Mouse (Mus musculus): ENCODE data around the gene Cenpq. TPM values are rescaled to one million over a fixed set of nuclear protein-coding genes. Genes with fewer than 3 reads are reported as not detected.
A peak's percentile ranks its signal among the peaks of the same experiment; 100 is the strongest.

Gene Cenpq
- total RNA-seq (2021), result 1 to 10 TPM; 4.9 to 6.5 TPM

DNA sequence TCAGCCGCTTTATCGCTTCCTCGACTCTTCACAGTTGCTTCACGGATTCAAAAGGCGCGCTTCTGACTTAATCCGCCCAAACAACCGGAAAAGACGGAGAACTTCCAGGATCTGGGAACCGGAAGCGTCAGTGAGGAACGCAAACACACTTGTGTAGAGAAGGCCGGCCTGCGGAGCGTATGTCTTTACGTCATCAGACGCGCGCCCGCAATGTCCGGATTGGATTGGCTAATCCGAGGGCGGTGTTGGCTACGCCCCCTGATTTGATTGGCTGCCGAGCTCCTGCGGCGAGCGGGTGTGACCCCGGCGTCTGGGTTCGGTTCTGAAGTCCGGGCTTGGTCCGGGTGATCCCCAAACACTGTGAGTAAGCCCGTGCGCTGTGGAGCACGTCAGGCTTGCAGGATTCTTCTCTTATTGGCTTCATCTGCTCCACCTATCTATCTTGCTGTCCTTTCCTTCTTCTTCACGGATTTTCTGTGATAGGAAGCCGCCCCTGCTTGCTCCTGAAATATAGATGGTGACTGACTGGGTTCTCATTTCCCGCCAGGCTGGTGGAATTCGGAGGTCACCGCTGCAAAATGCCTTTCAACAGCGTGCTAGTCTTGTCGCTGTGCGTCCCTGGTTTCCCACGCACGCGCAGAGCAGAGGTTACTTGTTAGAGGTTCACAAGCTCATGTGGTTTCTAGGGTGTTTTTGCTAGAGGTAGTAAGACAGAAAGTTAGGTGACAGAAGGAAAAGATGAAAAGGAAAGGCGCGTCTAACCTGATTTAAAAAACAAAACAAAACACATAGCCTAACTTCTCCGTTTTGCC, at the start of gene Cenpq, which contains the start of gene Mut:
Cenpq (minus strand) TSS at position 628 of the 812 bp plus-strand sequence.
Mut (plus strand) TSS at position 266 of the 812 bp plus-strand sequence.
- DNase-seq (ENCODE audit: low spot score), result peak; percentile 97
- intact Hi-C loops (cut with DNase I), result no loop called here

DNA sequence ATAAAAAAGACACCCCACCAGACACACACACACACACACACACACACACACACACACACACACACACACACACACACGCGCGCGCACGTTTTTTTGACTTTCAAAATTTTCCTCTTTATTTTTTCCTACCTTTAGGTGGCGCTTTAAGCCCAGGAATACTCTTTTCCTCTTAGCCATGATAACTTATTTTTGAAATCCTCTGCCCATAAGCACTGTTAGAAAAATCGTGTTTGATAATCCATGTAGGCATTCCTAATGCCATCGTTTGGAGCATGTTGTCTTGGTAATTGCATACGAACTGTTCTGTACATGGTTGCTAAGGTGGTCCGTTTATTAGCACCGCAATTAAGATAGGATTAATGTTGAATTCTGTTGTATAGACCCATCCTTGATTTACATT, 43.1 kb upstream of the Cenpq start:
- DNase-seq (ENCODE audit: low spot score), result no peak
- intact Hi-C loops (cut with DNase I), result loop anchor here (10.0 kb wide), 1 partner anchor 1627 kb away; no protein-coding TSS in a partner anchor

DNA sequence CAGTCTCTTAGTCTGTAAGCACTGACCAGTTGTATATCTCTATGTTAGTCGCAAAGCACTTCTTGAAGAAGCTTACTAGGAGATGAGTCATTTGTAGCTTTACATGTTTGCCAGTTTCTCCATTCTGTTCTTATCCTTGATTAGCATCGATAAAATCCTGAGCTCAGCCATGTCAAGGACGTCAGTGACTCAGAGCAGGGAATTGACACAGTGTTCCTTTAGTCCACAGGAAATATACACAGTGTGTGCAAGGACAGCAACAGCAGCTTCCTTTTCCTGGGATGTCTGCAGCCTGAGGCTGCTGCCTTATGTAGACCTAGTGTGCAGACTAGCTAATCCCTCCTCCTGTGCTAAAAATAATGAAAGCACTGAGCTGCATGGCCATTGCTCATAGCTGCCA, 13.7 kb upstream of the Cenpq start:
- intact Hi-C loops (cut with DNase I), result no loop called here
- DNase-seq (ENCODE audit: low spot score), result no peak

DNA sequence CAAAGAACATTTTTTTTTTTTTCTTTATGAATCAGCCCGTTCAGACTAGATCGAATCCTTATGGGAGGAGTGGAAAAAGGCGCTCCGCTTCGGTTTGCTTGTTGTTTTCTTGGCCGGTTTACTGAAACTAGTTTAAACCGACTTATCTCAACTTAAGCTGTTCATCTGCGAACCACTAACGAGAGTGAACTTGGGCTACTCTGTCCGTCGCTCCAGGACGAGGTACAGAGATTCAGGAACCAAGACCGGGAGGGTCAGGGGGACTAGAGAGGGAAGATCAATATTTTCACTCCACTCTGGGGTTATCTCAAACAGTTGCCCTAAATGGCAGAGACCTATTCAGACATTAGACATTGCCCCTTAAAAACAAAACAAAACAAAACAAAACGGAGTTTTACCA, 862 bp downstream of the Cenpq start:
- intact Hi-C loops (cut with DNase I), result no loop called here
- no peak for DNase-seq (ENCODE audit: low spot score)

DNA sequence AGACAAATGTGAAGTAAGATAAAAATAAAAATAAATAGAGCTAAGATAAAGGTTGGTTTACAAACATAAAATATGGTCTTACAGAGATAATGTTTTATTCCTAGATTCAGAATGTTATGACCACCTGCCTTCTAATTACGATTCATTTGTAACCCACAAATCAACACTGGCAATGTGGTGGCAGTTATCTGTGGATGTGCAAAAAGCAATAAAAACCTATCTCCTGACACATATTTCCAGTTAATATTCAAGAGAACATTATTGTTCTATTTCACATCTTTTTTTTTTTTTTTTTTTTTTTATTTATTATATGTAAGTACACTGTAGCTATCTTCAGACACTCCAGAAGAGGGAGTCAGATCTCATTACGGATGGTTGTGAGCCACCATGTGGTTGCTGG, 19.3 kb downstream of the Cenpq start:
- DNase-seq (ENCODE audit: low spot score), result no peak
- intact Hi-C loops (cut with DNase I), result no loop called here

DNA sequence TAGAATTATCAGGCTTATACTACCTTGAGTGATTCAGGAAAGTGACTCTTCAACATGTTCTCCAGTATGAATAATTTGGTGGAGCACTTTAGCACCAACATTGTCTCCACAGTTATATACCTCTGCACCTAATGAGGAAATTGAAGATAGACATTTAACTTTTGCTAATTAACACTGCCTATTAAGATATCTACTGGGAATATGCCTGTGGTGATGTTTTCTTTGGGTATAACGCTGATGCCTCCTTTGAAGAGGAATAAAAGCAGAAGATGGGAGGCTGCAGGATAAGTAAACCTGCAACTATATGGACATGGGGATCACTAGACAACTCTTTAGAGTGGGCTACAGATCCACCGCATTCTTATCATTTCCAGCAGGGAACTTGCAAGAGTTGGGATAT, 20.6 kb downstream of the Cenpq start, which contains the start of gene Glyatl3:
Glyatl3 (minus strand) TSS at position 101 of the 400 bp plus-strand sequence.
- no peak for DNase-seq (ENCODE audit: low spot score)
- intact Hi-C loops (cut with DNase I), result no loop called here

DNA sequence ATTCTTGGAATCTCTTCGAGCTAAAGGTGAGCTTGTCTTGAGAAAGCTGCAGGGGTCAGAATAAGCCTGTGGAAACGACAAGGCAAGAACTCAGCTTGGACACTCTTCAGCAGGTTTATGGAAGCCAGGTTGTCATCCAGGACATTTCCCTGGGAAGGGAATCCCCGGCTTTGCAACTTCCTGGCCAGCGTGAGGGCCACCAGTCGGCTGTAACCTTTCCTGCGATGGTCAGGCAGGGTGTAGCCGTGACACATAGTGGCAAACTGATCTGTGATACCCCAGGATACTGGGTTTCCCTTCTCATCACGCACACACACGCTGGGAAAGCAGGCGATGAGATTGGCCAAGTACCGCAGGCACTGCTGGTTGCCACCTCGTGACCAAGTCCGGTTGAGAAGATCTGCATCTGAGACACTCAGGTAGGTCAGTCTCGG, 30.1 kb downstream of the Cenpq start:
- intact Hi-C loops (cut with DNase I), result no loop called here
- DNase-seq (ENCODE audit: low spot score), result no peak

DNA sequence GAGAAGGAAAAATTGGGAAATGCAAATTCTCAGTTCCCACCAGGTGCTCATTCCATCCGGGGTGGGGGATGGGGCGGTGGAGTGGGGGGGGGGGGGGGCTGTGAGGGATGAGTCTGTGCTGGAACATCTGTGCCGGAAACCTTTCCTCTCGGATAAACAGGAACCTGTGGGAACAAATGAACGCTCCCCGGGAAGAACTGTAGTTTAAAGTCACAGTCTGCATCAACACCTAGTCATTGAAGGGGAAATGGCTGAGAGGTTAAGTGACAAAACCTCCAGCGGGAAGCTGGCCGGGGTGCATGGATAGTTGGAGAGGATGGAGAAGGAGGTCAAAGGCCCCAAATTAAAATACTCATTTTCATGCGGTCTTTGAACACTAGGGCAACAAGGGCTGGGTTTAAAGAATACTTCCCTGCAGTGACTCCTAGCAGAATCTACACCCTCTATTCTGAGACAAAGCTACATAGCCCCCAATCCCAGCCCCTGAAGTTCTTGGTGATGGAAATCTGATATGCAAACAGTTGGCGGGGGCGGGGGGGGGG, 30.7 kb downstream of the Cenpq start:
- no peak for DNase-seq (ENCODE audit: low spot score)
- intact Hi-C loops (cut with DNase I), result no loop called here

DNA sequence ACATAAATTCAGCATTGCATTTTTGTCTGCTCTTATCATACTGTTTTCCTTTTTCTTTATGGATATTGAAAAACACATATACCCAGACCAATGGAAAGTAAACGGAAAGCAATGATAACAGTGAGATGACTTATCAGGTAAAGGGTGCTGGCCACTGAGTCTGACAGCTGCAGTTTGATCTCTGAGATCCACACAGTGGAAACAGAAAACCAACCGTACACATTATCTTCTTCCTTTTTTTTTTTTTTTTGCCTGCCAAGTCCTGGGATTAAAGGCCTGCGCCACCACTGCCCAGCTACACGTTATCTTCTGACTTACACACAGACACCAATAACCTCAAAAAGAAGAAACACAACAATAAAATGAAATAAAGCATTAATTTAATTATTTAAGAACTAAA, 31.5 kb downstream of the Cenpq start:
- intact Hi-C loops (cut with DNase I), result no loop called here
- DNase-seq (ENCODE audit: low spot score), result no peak

DNA sequence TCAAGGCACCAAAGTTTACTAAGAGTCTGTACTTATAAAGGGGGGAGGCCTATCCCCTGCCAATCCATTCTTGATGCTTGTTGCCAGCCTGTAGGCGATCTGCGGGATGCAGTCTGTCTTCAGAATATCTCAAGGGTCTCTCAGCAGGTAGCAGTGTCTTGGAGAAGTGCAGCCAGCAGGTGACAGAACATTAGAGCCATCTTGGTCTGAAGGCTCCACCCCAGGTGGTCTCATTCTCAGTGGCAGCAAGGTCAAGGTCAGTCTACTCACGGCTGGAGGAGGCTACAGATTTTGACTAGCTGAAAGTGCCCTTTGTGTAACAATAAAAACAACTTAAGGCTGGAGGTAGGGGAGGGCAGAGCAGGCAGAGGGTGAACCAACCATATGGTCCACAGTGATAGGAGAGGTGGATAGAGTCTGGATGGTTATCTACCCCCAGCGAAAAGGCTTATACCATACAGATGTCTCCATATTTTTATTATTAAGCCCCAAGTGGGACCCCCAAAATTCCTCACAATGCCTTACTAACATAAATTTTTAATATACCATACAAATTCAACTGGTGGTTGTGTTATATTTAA, 35.0 kb downstream of the Cenpq start:
- DNase-seq (ENCODE audit: low spot score), result no peak
- intact Hi-C loops (cut with DNase I), result no loop called here

DNA sequence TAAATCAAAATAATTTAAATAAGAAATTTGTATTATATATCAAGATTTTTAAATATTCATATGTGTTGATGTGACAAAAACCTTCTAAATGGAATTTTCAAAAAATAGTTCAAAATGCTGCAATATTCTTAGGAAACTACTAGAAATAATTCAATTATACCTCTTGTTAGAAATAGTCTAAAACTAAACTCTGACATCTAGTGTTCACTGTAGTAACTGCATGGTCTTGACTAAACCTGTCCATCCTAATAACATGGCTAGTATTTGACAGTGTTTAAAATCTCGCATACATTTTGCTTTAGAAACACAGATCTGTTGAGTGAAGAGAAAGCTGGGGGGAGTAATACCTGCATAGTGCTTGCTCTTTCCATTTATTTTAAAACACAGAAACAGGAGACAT, 38.0 kb downstream of the Cenpq start:
- no peak for DNase-seq (ENCODE audit: low spot score)
- intact Hi-C loops (cut with DNase I), result loop anchor here (1.0 to 2.0 kb wide), 2 partner anchors 60 to 72 kb away; no protein-coding TSS in a partner anchor

DNA sequence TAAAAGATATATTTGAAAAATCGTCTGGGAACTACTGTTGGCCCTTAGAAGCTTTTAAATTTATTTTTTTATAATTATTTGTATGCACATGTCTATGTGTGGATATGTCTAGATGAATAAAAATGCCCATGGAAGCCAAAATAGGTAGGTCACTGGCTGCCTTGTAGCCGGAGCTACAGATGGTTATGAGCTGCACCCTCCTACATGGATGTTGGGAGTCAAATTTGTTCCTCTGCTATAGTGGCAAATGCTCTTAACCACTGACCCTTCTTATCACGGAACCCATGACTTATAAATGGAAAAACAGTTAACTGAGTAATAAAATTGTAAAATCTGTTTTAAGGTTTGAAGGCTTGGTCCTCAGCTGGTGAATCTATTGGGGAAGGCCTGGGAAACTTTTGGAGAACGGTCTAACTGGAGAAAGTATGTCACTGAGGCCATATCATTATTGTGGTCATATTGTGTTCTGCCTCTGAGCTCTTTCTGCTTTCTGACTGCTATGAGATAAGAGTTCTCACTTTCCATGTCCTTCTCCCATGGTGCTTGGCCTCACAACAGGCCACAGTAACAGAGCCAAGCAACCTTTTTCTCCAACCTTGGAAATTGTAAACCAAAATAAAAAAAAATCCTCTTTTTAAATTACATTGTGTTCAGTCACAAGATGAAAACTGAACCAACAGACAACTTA, 46.9 kb downstream of the Cenpq start:
- DNase-seq (ENCODE audit: low spot score), result no peak
- intact Hi-C loops (cut with DNase I), result no loop called here

DNA sequence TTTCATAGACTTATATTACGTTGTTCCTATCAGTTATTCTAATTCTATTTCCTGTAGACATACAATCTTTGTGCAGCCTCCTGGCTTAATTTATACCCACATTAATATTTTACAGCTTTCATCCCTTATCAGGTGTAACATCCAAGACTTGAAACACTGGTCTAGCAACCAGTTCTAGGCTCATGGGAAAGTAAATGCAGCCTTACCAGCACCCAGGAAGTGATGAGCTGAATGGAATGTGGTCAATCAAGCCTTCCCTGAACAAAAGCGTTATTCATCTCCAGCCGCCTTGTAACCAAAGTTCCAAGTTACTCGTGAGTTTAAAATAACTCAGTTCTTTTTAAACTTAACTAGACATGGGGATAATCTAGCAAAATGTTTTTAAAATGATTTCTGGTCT, 49.7 kb downstream of the Cenpq start:
- DNase-seq (ENCODE audit: low spot score), result no peak
- intact Hi-C loops (cut with DNase I), result no loop called here

DNA sequence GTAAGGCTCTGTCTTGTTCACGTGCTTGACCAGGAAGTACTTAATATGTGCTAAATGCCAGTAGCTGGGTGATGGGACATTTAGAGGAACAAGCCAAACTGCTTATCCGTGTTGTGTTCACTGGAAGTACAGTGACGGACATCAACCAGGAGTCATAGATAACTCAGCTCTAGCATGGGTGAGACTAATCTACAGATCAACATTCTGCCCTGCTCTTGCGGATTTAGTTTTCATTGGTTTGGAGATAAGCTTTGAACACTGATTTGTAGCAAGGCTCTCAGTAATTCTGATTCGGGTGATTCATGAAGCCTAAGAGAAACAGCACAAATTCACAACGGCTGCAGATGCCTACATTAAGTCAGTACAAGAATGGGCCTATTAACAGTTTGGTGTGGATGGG, 52.7 kb downstream of the Cenpq start:
- intact Hi-C loops (cut with DNase I), result no loop called here
- DNase-seq (ENCODE audit: low spot score), result no peak

DNA sequence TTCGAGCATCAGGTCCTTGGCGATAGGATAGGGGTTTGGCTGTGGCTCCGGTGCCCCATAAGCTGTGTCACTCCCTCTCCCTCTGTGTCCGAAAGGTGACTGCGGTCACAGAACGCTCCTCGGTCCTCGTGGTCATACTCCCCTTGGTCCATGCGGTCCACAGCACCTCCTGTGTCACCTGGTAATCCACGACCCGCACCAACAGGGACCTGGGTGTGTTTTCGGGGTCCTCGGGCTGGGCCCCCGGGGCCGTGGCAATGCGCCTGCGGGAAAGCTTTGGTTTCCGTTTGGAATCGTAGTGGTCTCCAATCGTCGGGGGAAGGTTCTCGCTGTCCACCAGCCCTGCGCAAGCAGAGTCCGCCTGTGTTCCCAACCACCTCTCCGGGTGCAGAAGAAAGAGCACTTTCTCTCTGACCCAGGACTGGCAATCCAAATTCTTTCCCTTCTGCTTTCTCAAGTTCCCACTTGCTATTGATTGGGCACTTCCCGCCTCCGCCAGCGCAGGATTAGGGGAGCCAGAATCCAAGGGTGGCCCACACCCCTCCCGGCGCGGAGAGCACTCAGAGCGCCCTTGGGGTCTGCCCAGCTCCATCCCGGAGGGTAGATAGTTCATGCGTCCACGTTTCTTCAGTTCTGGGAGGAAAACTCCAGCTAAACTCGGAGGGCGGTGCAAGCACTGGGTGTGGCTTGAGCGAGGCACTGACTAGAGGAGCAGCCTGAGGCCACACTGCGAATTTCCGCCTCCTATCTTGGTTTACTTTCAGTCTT, 54.7 kb downstream of the Cenpq start, which contains the start of gene 9130008F23Rik:
9130008F23Rik (minus strand) TSS at position 636 of the 768 bp plus-strand sequence.
- peak; percentile 31 for DNase-seq (ENCODE audit: low spot score)

DNA sequence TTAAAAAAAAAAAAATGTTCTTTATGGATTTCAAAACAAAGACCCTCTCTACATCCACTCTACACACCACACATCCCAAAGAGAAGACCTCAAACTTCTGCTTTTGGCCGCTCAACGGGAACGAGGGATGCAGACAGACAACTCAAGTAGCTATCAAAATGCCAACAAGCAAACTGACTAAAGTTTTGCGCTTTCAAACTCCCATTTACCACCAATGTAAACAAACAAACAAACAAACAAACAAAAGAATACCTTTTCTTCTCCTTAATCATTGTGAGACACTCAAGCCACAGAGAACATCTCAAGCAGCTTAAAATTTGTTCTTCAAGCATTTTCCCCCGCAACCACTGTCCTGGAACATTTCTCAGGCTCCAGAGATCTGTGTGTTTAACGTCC, 55.3 kb downstream of the Cenpq start:
- no peak for DNase-seq (ENCODE audit: low spot score)
- intact Hi-C loops (cut with DNase I), result no loop called here

More for the DNA sequence above, 54.7 kb downstream of the Cenpq start, which contains the start of gene 9130008F23Rik:
- intact Hi-C loops (cut with DNase I), result no loop called here

DNA sequence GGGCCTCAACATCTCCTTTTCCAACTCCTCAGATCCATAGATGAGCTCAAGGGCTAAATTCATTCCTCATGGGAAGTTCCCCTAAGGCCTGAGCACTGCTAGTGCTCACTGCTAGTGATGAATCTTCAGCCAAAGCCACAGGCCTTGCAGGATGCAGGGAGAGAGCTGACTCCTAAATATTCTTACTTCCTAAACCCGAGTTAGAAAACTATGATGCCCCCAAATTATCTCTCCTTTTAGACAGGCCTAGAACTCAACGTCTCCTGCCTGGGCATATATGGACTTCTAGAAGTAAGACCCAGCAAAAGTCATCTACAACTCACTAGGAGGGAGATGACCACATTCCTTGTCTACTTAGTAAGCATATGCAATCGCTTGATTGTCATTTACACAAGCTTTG, 57.1 kb downstream of the Cenpq start:
- intact Hi-C loops (cut with DNase I), result loop anchor here (1.0 kb wide), 1 partner anchor 9 kb away; no protein-coding TSS in a partner anchor
- no peak for DNase-seq (ENCODE audit: low spot score)

DNA sequence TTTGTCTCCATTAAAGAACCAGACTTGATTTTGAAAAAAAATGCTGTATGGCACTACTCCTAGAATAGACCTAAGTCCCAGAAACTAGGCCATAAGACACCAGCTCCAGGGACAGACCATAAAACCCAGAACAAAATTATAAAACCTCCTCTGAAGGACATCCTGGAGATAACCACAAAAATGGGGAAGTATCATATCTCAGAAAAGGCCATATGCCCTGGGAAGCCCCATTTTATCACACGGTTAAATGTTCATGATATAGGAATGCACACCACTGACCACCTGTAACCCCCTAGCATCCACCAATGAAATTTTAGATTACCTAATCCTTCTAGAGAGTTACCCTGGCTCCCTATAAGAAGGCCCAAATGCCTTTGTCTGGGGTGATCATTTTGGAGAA, 59.3 kb downstream of the Cenpq start:
- intact Hi-C loops (cut with DNase I), result no loop called here
- no peak for DNase-seq (ENCODE audit: low spot score)

DNA sequence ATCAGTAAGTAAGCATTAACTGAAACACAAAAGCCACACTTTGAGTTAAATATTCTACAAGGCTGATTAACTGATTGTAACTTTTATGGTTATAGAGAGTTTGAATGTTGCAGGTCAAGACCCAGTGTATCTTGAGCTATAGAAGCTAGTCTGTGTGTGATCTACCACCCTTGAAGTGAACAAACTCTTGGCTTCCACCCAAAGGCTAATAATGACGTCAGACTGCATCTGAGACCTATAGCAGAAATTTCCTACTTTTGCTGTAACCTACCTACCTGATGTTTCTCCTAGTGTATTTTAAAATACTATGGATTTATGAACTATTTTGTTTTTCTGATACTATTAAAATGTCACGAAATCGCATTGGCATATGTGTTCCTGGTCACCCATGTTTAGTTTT, 60.1 kb downstream of the Cenpq start:
- intact Hi-C loops (cut with DNase I), result no loop called here
- DNase-seq (ENCODE audit: low spot score), result no peak

DNA sequence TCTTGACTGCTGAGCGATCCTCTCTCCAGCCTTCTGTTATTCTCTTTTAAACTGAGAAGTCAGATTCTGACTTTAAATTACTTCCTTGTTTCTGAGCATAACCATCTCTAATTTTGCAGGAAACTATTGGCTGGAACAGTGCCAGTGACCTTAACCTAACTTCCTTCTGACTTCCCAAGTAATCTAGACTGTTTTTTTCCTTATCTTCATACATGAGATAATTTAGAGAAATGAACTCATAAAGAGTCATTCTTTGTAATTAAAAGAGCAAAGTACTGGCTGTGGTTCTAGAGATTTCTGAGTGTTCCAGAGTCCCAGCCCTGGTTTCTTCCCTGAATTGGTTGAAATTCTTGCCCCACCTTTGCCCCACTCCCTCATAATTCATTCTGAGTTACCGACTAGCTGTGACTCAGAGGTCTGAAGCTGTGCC, 61.2 kb downstream of the Cenpq start:
- no peak for DNase-seq (ENCODE audit: low spot score)
- intact Hi-C loops (cut with DNase I), result no loop called here
